Mouse (Mus musculus) midbrain, embryonic 11.5 days (tissue): ENCODE results near the gene Mta3. TPM values are rescaled to one million over a fixed set of nuclear protein-coding genes. Genes with fewer than 3 reads are reported as not detected.

Experiments
- ATAC-seq: fragments of 200-750 bp; cut with Nextera tagmentation; 2 replicates; pipeline ENCODE4 v1.8.0; 2017; ENCODE audit warnings: moderate TSS enrichment, moderate library complexity; ENCODE audit not compliant: low FRiP score
- DNase-seq: peaks from one replicate; pipeline ENCODE4 v3.0.0; 2015; ENCODE audit warnings: low spot score; ENCODE audit errors: missing footprints
- H3K27ac ChIP-seq: fragments of 300-500 bp; sonication (generic); 2 replicates; pipeline ENCODE4 v1.5.1; 2014; ENCODE audit warnings: low read depth, low read length
- H3K27me3 ChIP-seq: fragments of 300-500 bp; sonication (generic); 2 replicates; pipeline ENCODE4 v1.6.1; 2014; ENCODE audit warnings: mild to moderate bottlenecking, low read length, moderate library complexity, mixed read lengths; ENCODE audit not compliant: control insufficient read depth, insufficient read depth
- H3K36me3 ChIP-seq: fragments of 300-500 bp; sonication (generic); 2 replicates; pipeline ENCODE4 v1.6.1; 2014; ENCODE audit warnings: mild to moderate bottlenecking, low read length, moderate library complexity, mixed read lengths; ENCODE audit not compliant: control insufficient read depth, insufficient read depth
- H3K4me1 ChIP-seq: fragments of 300-500 bp; sonication (generic); 2 replicates; pipeline ENCODE4 v1.6.1; 2014; ENCODE audit warnings: low read length; ENCODE audit not compliant: control insufficient read depth, insufficient read depth
- H3K4me2 ChIP-seq: fragments of 300-500 bp; sonication (generic); 2 replicates; pipeline ENCODE4 v1.6.1; 2014; ENCODE audit warnings: mild to moderate bottlenecking, moderate library complexity
- H3K4me3 ChIP-seq: fragments of 300-500 bp; sonication (generic); 2 replicates; pipeline ENCODE4 v1.5.1; 2014; ENCODE audit warnings: low read depth, low read length
- H3K9ac ChIP-seq: fragments of 300-500 bp; sonication (generic); 2 replicates; pipeline ENCODE4 v1.6.1; 2014; ENCODE audit warnings: low read length
- H3K9me3 ChIP-seq: fragments of 300-500 bp; sonication (generic); 2 replicates; pipeline ENCODE4 v1.6.1; 2016; ENCODE audit warnings: low read length; ENCODE audit not compliant: control insufficient read depth
- WGBS: fragments of 180-500 bp; shearing (Covaris S2); extraction: QIAGEN DNeasy Blood & Tissue Kit; methylation state at CpG from one replicate; pipeline ENCODE4 v1.1.7; 2014; 5-methylcytosine and 5-hydroxymethylcytosine counted together
- polyA plus RNA-seq: library from polyadenylated mRNA; unstranded; fragments of >200 nt; fragmentation: Nextera tagmentation; extraction: Ambion mirVana; gene quantifications from 2 replicates; pipeline ENCODE4 v1.2.1, GENCODE M21; 2014

The Mta3 gene
- polyA plus RNA-seq, 1 experiment from 2014 or later, result 28.8 TPM

DNA sequence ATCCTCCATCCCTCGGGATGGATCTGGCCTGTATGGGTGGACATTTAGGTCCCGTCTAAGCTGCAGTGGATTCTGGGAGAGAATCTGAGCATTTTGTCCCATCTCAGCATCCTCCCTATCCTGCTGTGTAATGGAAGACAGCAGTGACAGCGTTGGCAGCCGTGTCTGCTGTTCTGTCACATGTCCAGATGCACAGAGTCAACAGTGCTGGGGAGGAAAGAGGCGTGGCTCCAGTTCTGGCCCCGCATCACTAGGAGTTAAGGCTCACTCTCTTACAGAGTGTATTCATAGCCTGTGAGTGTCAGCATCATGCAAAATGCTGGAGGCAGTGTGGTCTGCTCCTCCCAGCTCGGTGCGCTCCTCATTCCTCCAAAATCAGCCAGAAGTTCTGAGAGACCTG is 113.5 kb downstream of the Mta3 start:
- Histone ChIP-seq H3K4me1 (no peaks in the 10 kb centered on the region), H3K9ac (no peak overlapping the region), H3K4me3 (no peak overlapping the region), H3K36me3 (no peaks in the 10 kb centered on the region), H3K4me2 (no peak overlapping the region), H3K27me3 (no peaks in the 10 kb centered on the region), H3K9me3 (no peaks in the 10 kb centered on the region), H3K27ac (no peak overlapping the region)
- ATAC-seq (no peak), DNase-seq (no peak)
- WGBS, result 77% methylated on average over 8 of the region's 8 CpGs

DNA sequence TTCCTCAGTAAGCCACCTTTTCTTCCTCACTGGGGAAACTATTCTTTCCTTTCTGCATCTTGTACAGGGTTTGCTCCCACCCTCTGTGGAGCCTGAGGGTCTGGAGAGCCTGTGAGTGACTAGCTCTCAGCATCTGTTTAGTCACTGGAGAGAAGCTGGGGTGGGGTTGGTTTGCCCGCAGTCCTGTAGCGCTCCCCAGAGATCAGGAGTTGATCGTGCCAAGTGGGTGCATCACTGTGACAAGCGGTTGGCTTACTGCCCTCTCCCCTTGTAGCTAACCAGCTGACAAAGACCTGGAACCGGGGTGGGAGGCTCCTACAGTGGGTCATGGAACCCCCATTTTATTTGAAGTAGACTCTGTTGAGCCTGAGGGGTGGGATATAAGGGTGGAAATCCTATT is 114.7 kb downstream of the Mta3 start:
- Histone ChIP-seq H3K36me3 (no peaks in the 10 kb centered on the region), H3K9ac (no peak overlapping the region), H3K27ac (no peak overlapping the region), H3K4me1 (no peaks in the 10 kb centered on the region), H3K4me3 (no peak overlapping the region), H3K4me2 (no peak overlapping the region), H3K27me3 (no peaks in the 10 kb centered on the region), H3K9me3 (no peaks in the 10 kb centered on the region)
- 85% methylated on average over 5 of the region's 5 CpGs for WGBS
- DNase-seq, result no peak
- ATAC-seq, result no peak

GRCm38 (mm10) chr17:83821876-83822275 is 115.9 kb downstream of the Mta3 start:
- Histone ChIP-seq H3K9me3 (no peaks in the 10 kb centered on the region), H3K4me2 (no peak overlapping the region)

DNA sequence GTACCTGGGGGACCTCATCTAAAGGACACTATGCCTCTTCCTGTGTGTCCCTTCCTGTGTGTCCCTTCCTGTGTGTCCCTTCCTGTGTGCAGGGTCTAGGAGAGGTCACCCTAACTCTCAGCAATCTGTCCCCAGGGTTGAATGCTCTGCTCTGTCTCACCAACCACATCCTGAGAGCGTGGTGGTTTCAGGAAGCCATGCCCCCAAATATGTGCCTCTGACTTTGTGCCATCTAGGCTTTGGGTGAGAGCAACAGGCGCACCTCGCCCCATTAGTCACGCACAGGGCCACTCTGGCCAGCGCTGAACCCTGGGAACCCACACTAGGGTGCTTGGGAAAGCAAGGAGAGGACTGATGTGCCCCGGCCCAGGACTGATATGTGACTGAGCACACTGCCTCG is 117.9 kb downstream of the Mta3 start:
- Histone ChIP-seq H3K36me3 (no peaks in the 10 kb centered on the region), H3K9ac (no peak overlapping the region), H3K27ac (no peak overlapping the region), H3K27me3 (no peaks in the 10 kb centered on the region), H3K4me2 (no peak overlapping the region), H3K4me1 (no peaks in the 10 kb centered on the region), H3K9me3 (no peaks in the 10 kb centered on the region), H3K4me3 (no peak overlapping the region)
- 90% methylated on average over 7 of the region's 7 CpGs for WGBS
- no peak for ATAC-seq
- DNase-seq, result no peak

More at GRCm38 (mm10) chr17:83821876-83822275, 115.9 kb downstream of the Mta3 start:
- H3K27ac ChIP-seq, result no peak overlapping the region
- no peaks in the 10 kb centered on the region for H3K36me3 ChIP-seq
- H3K4me1 ChIP-seq, result no peaks in the 10 kb centered on the region
- 83% methylated on average over 3 of the region's 3 CpGs for WGBS
- no peak overlapping the region for H3K4me3 ChIP-seq
- H3K9ac ChIP-seq, result no peak overlapping the region
- ATAC-seq, result no peak
- H3K27me3 ChIP-seq, result no peaks in the 10 kb centered on the region
- no peak for DNase-seq

DNA sequence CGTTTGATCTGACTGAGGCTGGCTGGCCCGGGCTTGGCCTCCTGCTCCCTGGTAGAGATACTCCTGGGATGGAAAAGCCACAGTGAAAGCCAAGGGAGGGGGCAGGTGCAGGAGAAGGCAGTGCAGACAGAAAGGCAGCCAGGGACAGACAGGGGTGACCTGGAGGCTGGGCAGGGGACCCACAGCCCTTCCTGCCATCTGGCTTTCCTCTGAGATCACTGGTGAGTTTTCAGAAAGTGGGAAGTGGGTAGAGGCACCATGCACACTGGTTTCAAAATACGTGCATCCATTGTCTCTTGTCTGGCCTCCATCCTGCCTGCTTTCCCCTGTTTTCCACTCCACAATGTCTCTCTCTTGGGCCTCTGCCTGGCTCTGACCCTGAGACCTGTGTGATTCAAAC is 123.4 kb downstream of the Mta3 start:
- no peaks in the 10 kb centered on the region for H3K36me3 ChIP-seq
- H3K4me3 ChIP-seq, result no peak overlapping the region
- no peaks in the 10 kb centered on the region for H3K9me3 ChIP-seq
- H3K9ac ChIP-seq, result no peak overlapping the region
- ATAC-seq, result no peak
- no peaks in the 10 kb centered on the region for H3K27me3 ChIP-seq
- no peak for DNase-seq
- no peak overlapping the region for H3K4me2 ChIP-seq
- WGBS, result 81% methylated on average over 3 of the region's 3 CpGs
- no peaks in the 10 kb centered on the region for H3K4me1 ChIP-seq
- no peak overlapping the region for H3K27ac ChIP-seq

DNA sequence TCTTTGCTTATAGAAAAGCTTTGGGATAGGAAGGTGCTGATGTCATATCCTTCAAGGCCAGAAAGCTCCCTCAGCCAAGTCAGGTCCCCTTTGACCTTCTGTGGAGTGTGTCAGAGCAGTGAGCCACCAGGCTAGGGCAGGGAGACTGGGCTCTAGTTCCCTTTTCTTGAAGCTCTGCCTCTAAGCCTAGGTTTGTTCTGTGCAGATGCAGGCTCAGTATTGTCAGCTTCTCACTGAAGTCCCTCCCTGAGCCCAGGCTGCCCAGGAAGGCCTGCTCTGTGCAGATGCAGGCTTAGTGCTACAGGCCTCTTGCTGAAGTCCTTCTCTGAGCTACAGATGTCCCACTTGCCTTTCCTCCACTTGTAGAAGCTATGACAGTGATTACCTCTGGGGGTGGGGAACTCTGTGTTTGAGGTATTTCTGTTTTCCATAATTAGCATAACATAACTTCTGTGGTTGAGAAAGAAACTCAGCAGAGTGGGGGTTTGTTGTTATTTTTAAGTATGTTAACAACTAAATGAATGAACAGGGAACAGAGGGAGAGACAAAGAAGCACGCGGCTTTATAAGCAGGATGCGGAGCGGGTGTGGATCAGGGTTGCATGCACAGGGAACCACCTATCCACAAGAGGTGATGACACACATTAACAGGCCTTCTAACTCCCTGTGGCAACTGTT is 124.8 kb downstream of the Mta3 start:
- Histone ChIP-seq H3K36me3 (no peaks in the 10 kb centered on the region), H3K4me1 (no peaks in the 10 kb centered on the region), H3K27ac (no peak overlapping the region), H3K4me3 (no peak overlapping the region), H3K27me3 (no peaks in the 10 kb centered on the region), H3K9me3 (no peaks in the 10 kb centered on the region), H3K4me2 (no peak overlapping the region), H3K9ac (no peak overlapping the region)
- no peak for ATAC-seq
- DNase-seq, result no peak
- WGBS, result 93% methylated on average over 4 of the region's 4 CpGs

GRCm38 (mm10) chr17:83834120-83834519 is 128.2 kb downstream of the Mta3 start:
- Histone ChIP-seq H3K9ac (no peak overlapping the region), H3K27me3 (no peaks in the 10 kb centered on the region), H3K4me1 (no peaks in the 10 kb centered on the region), H3K4me3 (no peak overlapping the region), H3K9me3 (no peaks in the 10 kb centered on the region), H3K27ac (no peak overlapping the region), H3K4me2 (no peak overlapping the region), H3K36me3 (no peaks in the 10 kb centered on the region)
- no peak for DNase-seq
- no peak for ATAC-seq
- WGBS, result 74% methylated on average over 4 of the region's 4 CpGs

DNA sequence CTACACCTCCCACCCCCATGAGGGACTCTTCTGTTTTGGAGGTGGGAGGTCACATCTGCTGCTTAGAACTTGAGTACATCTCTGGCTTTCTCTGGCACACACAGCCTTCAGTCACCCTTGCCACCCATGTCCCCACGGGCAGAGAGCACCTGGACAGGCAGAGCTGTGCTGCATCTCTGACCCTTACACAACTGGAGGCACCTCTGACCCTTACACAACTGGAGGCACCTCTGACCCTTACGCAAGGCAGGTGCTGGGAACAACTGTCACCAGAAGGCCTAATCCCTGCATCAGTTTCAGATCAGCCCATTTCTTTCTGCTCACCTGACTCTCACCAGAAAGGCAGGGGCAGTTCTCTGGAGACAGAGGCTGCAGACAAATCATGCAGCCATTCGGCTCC is 130.1 kb downstream of the Mta3 start:
- WGBS, result 73% methylated on average over 3 of the region's 3 CpGs
- Histone ChIP-seq H3K27me3 (no peaks in the 10 kb centered on the region), H3K27ac (no peak overlapping the region), H3K4me2 (no peak overlapping the region), H3K4me1 (no peaks in the 10 kb centered on the region), H3K9ac (no peak overlapping the region), H3K9me3 (no peaks in the 10 kb centered on the region), H3K36me3 (no peaks in the 10 kb centered on the region), H3K4me3 (no peak overlapping the region)
- ATAC-seq (no peak), DNase-seq (no peak)

GRCm38 (mm10) chr17:83837659-83838190 is 131.8 kb downstream of the Mta3 start:
- Histone ChIP-seq H3K4me2 (no peak overlapping the region), H3K27me3 (no peaks in the 10 kb centered on the region), H3K4me1 (no peaks in the 10 kb centered on the region), H3K27ac (no peak overlapping the region), H3K9ac (no peak overlapping the region), H3K9me3 (no peaks in the 10 kb centered on the region), H3K36me3 (no peaks in the 10 kb centered on the region), H3K4me3 (no peak overlapping the region)
- ATAC-seq (no peak), DNase-seq (no peak)
- 81% methylated on average over 8 of the region's 8 CpGs for WGBS
